Mouse (Mus musculus) midbrain, postnatal 0 days (tissue): ENCODE measurements around the gene Phlpp2. TPM values are rescaled to one million over a fixed set of nuclear protein-coding genes. Genes with fewer than 3 reads are reported as not detected.
A peak's percentile ranks its signal among the peaks of the same experiment; 100 is the strongest.

Experiments used
- ATAC-seq: fragments of 200-750 bp; cut with Nextera tagmentation; 2 replicates; pipeline ENCODE4 v1.8.0; 2017; ENCODE audit warnings: moderate number of reproducible peaks, mild to moderate bottlenecking, moderate TSS enrichment, moderate library complexity; ENCODE audit not compliant: low FRiP score
- DNase-seq: peaks from one replicate; pipeline ENCODE4 v3.0.0-alpha.2; 2015; ENCODE audit warnings: low spot score
- H3K27ac ChIP-seq: fragments of 300-500 bp; sonication (generic); 2 replicates; pipeline ENCODE4 v1.5.1; 2014; ENCODE audit warnings: low read depth, mild to moderate bottlenecking, low read length, mixed read lengths
- H3K27me3 ChIP-seq: fragments of 300-500 bp; sonication (generic); 2 replicates; pipeline ENCODE4 v1.6.1; 2014; ENCODE audit warnings: low read length, control low read depth, mixed read lengths; ENCODE audit not compliant: insufficient read depth
- H3K36me3 ChIP-seq: fragments of 300-500 bp; sonication (generic); 2 replicates; pipeline ENCODE4 v1.6.1; 2014; ENCODE audit warnings: low read length, control low read depth, mixed read lengths; ENCODE audit not compliant: insufficient read depth
- H3K4me1 ChIP-seq: fragments of 300-500 bp; sonication (generic); 2 replicates; pipeline ENCODE4 v1.6.1; 2014; ENCODE audit warnings: mild to moderate bottlenecking, control low read depth, antibody characterized with exemption, low read length, mixed read lengths; ENCODE audit not compliant: insufficient read depth
- H3K4me2 ChIP-seq: fragments of 300-500 bp; sonication (generic); 2 replicates; pipeline ENCODE4 v1.6.1; 2014; ENCODE audit warnings: low read depth, mild to moderate bottlenecking, low read length, mixed read lengths; ENCODE audit not compliant: poor library complexity, severe bottlenecking
- H3K4me3 ChIP-seq: fragments of 300-500 bp; sonication (generic); 2 replicates; pipeline ENCODE4 v1.5.1; 2014; ENCODE audit warnings: low read depth, mild to moderate bottlenecking, low read length, moderate library complexity
- H3K9ac ChIP-seq: fragments of 300-500 bp; sonication (generic); replicated peaks from 2 replicates; pipeline ENCODE4 v1.6.1; 2014; ENCODE audit warnings: mild to moderate bottlenecking, low read length, moderate library complexity, mixed read lengths; ENCODE audit not compliant: poor library complexity, severe bottlenecking
- H3K9me3 ChIP-seq: fragments of 300-500 bp; sonication (generic); 2 replicates; pipeline ENCODE4 v1.6.1; 2016; ENCODE audit warnings: low read length, control low read depth
- CTCF ChIP-seq: IDR thresholded peaks from 2 replicates; pipeline ENCODE4 v1.5.1; 2016; ENCODE audit warnings: antibody characterized with exemption, mild to moderate bottlenecking
- WGBS: fragments of 180-500 bp; shearing (Covaris S2); extraction: QIAGEN DNeasy Blood & Tissue Kit; methylation state at CpG from one replicate; pipeline ENCODE4 v1.1.7; 2014; 5-methylcytosine and 5-hydroxymethylcytosine counted together
- polyA plus RNA-seq: library from polyadenylated mRNA; unstranded; fragments of >200 nt; fragmentation: Nextera tagmentation; extraction: Ambion mirVana; gene quantifications from 2 replicates; pipeline ENCODE4 v1.2.1, GENCODE M21; 2015
- total RNA-seq: library from RNA; depleted of rRNA; stranded (reverse); fragments of >200 nt; gene quantifications from 2 replicates; pipeline ENCODE4 v1.2.3, GENCODE M21; 2014

Gene Phlpp2
- total and polyA plus RNA-seq, 2 experiments from 2014 or later, result 4.7 to 11.6 TPM

- Histone ChIP-seq H3K36me3 (no peaks in the 10 kb centered on the region), H3K27me3 (no peaks in the 10 kb centered on the region), H3K4me3 (no peak overlapping the region), H3K9ac (no peak overlapping the region), H3K9me3 (no peaks in the 10 kb centered on the region), H3K4me2 (no peak overlapping the region), H3K4me1 (peaks cover 2% of the 10 kb centered on the region), H3K27ac (no peak overlapping the region)
- DNase-seq, result no peak
- 60% methylated on average over 7 of the region's 7 CpGs for WGBS
- no peak for ATAC-seq
- TF ChIP-seq CTCF, result no peak
These were observed 83.8 kb downstream of the Phlpp2 start for GRCm38 (mm10) chr8:109952171-109952570.

- no peaks in the 10 kb centered on the region for H3K36me3 ChIP-seq
- DNase-seq, result peak; percentile 80
- ATAC-seq, result peak; percentile 71; the same call in 1 of the 2 replicates
- H3K4me3 ChIP-seq, result no peak overlapping the region
- H3K9me3 ChIP-seq, result no peaks in the 10 kb centered on the region
- H3K4me1 ChIP-seq, result peaks cover 2% of the 10 kb centered on the region
- no peak overlapping the region for H3K4me2 ChIP-seq
- no peak overlapping the region for H3K9ac ChIP-seq
- peak overlapping the region; percentile 55; the same call in 1 of the 2 replicates for H3K27ac ChIP-seq
- no peak; the same call in 1 of the 2 replicates for TF ChIP-seq CTCF
- H3K27me3 ChIP-seq, result no peaks in the 10 kb centered on the region
- WGBS, result 23% methylated on average over 13 of the region's 13 CpGs
These were observed 86.2 kb downstream of the Phlpp2 start for GRCm38 (mm10) chr8:109954486-109954948.

- 8% methylated on average over 16 of the region's 16 CpGs for WGBS
These were observed 89.1 kb downstream of the Phlpp2 start for GRCm38 (mm10) chr8:109957167-109958028.

GRCm38 (mm10) chr8:109958036-109958655 is 89.8 kb downstream of the Phlpp2 start:
- ATAC-seq, result no peak
- H3K9ac ChIP-seq, result no peak overlapping the region
- H3K4me1 ChIP-seq, result no peaks in the 10 kb centered on the region
- no peaks in the 10 kb centered on the region for H3K36me3 ChIP-seq
- 24% methylated on average over 11 of the region's 12 CpGs for WGBS
- no peak for DNase-seq
- TF ChIP-seq CTCF, result no peak
- H3K27ac ChIP-seq, result no peak overlapping the region
- peaks cover 17% of the 10 kb centered on the region for H3K27me3 ChIP-seq
- H3K9me3 ChIP-seq, result no peaks in the 10 kb centered on the region
- H3K4me2 ChIP-seq, result no peak overlapping the region
- H3K4me3 ChIP-seq, result no peak overlapping the region

More at GRCm38 (mm10) chr8:109957167-109958028, 89.1 kb downstream of the Phlpp2 start:
- H3K9ac ChIP-seq, result no peak overlapping the region
- peak; percentile 44 for DNase-seq
- no peak overlapping the region for H3K4me3 ChIP-seq
- H3K27ac ChIP-seq, result no peak overlapping the region
- no peak for TF ChIP-seq CTCF
- no peak overlapping the region for H3K4me2 ChIP-seq
- H3K4me1 ChIP-seq, result no peaks in the 10 kb centered on the region
- H3K9me3 ChIP-seq, result no peaks in the 10 kb centered on the region
- ATAC-seq, result no peak
- H3K36me3 ChIP-seq, result no peaks in the 10 kb centered on the region
- H3K27me3 ChIP-seq, result peaks cover 14% of the 10 kb centered on the region

GRCm38 (mm10) chr8:109959112-109959511 is 90.8 kb downstream of the Phlpp2 start:
- Histone ChIP-seq H3K27ac (no peak overlapping the region), H3K4me3 (no peak overlapping the region), H3K9me3 (no peaks in the 10 kb centered on the region), H3K4me1 (no peaks in the 10 kb centered on the region), H3K4me2 (no peak overlapping the region), H3K27me3 (peaks cover 17% of the 10 kb centered on the region), H3K36me3 (no peaks in the 10 kb centered on the region), H3K9ac (no peak overlapping the region)
- ATAC-seq (no peak), DNase-seq (peak; percentile 24)
- TF ChIP-seq CTCF, result no peak
- WGBS, result 85% methylated on average over 4 of the region's 4 CpGs
